Mouse (Mus musculus) megakaryocyte, embryonic 14.5 days (primary cell): ENCODE results near the gene Map3k4.

ENCODE experiments used
- FLI1 ChIP-seq: IDR thresholded peaks from 2 replicates; pipeline ENCODE4 v1.6.1; 2012; ENCODE audit warnings: low read length, inconsistent platforms, mixed read lengths
- GATA1 ChIP-seq: IDR thresholded peaks from 3 replicates; pipeline ENCODE4 v1.6.1; 2012; ENCODE audit warnings: mixed read lengths, low read length, inconsistent platforms, borderline replicate concordance

GRCm38 (mm10) chr17:12343702-12344376 is 25.2 kb upstream of the Map3k4 start:
- no peak for TF ChIP-seq FLI1
- no peak for TF ChIP-seq GATA1
